Mouse (Mus musculus) adrenal gland, adult 18-20 months (tissue): Measurements from ENCODE around the gene Samhd1. TPM values are rescaled to one million over a fixed set of nuclear protein-coding genes. Genes with fewer than 3 reads are reported as not detected.

ENCODE experiments used
- DNase-seq, 2 experiments: peaks; one replicate each; pipeline ENCODE4 v3.0.0; 2021 to 2022; ENCODE audit warnings: low spot score in 2 of 2
- total RNA-seq, 2 experiments: library from RNA; stranded (reverse); gene quantifications; 1 replicate in 1 of 2; 2 replicates in 1 of 2; pipeline ENCODE4 v1.2.3; 2021

Gene Samhd1
- total RNA-seq, 2 experiments from 2014 or later: 19.1 to 32.1 TPM

DNA sequence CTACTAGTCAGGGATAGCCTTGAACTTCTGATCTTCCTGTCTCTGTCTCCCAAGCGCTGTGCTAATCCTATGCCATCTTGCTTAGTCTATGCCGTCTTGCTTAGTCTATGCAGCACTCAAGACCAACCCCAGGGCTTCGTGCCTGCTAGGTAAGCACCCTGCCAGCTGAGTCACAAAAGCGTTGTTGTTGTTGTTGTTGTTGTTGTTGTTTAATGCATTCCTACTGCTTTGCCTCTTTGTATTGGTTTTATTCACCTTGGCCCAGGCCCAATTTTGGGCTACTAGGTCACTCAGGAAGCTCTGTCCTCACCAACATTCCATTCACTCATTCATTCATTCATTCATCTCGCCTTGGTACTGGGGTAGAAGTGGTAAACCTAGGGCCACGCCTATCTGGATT is 79.3 kb downstream of the Samhd1 start:
- DNase-seq: no peak

DNA sequence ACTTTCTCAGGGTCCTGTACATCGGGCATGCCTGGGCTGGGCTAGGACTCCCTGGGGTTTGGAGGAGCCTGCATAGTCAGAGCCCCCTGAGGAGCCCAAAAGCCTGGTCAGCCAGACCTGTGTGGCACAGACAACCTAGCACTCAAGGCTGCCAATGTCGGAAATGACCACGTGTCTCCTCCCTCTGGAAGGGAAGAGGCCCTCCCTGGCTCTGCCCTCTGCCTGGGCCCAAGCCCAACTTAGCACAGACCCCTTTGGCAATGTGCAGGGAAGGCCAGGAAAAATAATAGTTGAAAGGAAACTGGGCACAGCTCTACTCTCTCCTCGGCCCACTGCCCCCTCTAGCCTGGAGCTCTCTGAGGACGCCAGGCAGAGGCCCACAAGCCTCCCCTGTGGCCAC is 80.2 kb downstream of the Samhd1 start:
- peak in 1 of 2 experiments; percentile 33 for DNase-seq

DNA sequence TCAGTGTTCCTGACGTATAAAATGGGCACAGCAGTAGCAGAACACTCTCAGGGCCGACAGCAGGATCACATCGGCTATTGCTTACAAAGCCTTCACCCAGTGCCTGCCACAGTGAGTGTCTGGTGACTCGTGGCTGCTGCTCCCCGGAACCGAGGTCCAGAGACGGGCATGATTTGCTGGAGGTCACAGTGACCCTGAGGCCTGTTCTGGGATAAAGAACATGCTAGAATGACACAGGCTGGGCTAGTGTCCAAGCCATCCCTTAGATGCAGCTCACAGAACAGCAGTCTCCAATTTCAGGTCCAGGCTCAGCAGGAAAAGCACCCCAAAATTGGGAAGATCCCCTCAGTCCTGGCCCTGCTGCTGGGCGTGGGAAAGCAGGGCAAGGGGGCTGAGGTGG is 80.8 kb downstream of the Samhd1 start:
- DNase-seq: peak in 1 of 2 experiments; percentile 75

DNA sequence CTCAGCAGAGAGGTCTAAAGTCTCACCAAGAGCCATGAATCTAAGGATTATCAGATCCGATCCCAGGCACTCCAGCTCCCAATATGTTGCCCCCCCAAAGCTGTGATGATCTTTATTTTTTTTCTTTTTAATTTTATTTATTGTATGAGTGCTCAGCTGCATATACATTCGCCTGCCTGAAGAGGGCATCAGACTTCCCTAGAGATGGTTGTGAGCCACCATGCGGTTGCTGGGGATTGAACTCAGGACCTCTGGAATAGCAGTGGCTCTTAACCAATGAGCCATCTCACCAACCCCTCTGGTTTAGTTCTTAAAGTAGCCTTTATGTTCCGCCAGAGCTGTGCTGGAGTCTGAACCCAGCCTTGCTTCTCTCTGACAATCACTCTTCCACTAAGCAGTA is 81.3 kb downstream of the Samhd1 start:
- DNase-seq: no peak

DNA sequence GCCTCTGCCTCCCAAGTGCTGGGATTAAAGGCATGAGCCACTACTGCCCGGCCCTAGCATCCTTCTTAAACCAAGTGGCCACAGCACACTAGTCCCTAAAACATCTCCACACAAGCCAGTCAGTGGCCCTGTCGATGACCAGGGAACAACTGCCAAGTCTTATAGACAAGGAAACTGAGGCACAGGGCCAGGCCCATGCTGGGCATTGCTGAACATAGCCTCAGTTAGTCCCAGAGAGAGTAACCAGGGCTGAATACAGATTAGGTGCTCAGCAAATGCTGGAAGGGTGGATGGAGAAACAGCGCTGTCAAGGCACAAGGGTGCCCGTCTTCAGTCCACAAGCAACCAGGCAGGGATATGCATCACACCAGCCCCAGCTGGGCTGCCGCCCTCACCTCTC is 81.9 kb downstream of the Samhd1 start:
- no peak for DNase-seq

DNA sequence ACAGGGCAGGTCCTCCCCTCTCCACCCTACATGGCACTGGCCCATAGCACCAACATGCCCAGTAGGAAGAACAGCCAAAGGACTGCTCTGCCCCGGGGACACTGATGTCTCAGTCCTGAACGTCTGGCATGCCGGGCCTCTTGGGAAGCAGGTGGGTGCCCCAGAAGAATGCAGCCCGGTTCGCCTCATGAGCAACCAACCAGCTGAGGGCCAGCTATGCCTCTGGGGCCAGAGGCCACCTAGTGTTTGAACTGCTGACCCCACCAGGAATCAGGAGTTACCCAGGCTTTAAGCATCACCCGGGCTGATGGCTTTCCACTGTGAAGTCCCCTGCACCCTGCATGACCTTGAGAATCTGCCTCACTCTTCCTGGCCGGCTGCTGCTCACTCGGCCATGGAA is 82.6 kb downstream of the Samhd1 start:
- DNase-seq: no peak

DNA sequence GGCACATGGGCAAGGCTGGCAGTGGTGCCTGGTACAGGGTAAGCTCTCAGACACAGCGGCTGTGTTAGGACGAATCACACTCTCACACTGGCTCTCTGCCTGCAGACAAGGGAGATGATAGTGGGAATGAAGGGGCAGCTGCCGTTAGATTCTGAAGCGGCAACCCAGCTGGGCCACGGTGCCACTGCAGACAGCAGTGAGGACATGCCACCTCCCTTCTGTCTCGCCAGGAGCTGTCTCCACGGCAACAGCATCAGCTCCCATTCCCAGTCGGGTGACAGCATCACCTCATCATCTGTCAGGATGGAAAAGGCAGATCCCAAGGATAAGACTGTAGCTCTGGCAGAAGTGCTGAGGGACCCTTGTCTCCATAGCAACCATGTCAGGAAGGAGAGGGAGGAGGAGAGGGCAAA is 85.2 kb downstream of the Samhd1 start:
- DNase-seq: no peak

DNA sequence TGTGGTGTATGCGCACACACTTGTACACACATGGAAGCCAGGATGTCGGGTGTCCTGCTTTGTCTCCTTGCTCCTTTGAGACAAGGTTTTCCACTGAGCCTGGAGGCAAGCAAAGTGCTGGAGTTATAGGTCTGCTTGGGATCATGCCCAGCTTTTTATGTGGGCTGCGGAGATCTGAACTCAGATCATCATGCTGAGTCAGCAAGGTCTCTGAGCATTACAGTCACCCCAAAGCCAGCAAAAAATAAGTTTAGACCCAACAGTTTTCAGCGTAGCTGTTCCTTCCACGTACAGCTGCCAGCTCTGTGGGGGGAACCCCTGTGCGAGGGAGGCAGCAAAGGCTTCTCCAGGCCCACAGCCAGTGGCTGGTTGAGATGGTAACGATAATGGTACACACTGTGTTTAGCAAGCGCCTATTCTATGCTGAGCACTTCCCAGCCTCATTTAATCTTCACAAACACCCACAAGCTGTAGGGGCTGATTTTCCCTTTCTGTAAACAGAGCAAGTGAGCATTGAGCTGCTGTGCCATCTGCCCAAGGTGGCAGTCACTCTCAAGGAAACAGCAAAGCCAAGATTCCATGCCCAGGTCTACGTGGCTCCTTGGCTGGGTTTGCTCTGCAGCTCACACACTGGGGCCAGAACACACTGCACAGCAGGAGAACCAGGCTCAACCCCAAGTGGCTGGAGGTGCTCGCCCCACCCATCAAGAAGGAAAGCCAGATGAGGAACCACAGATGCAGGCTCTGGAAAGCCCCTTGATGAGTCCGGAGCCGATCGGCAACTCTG is 86.5 kb downstream of the Samhd1 start:
- no peak for DNase-seq

Other genes starting within 250 kb of the Samhd1 start
- gene Sla2, start 248.1 kb downstream of the Samhd1 start, total RNA-seq: under 1 TPM in 1 of 2 experiments, not detected in 1; 0.22 TPM
- 10 to 100 TPM; 61.0 to 87.7 TPM for gene Ndrg3, start 143.2 kb downstream of the Samhd1 start, total RNA-seq
- gene Dsn1, start 128.1 kb downstream of the Samhd1 start, total RNA-seq: 1 to 10 TPM; 2.8 to 3.8 TPM
- 10 to 100 TPM; 31.4 to 36.2 TPM for gene Soga1, start 56.0 kb downstream of the Samhd1 start, total RNA-seq
- not detected for gene Tldc2, start 48.2 kb downstream of the Samhd1 start, total RNA-seq
- gene Rbl1, start 69.3 kb upstream of the Samhd1 start, total RNA-seq: 1 to 10 TPM; 2.8 to 3.7 TPM
- gene Rpn2, start 143.8 kb upstream of the Samhd1 start, total RNA-seq: 100 to 1,000 TPM; 254 to 289 TPM
- gene Mroh8, start 144.3 kb upstream of the Samhd1 start, total RNA-seq: under 1 TPM; 0.35 to 0.76 TPM
- gene Ghrh, start 212.2 kb upstream of the Samhd1 start, total RNA-seq: not detected
- gene Manbal, start 232.3 kb upstream of the Samhd1 start, total RNA-seq: 10 to 100 TPM; 27.6 to 28.1 TPM